Mouse (Mus musculus) lung, postnatal 0 days (tissue): ENCODE data around the gene Rnf5.

Experiments
- CTCF ChIP-seq: IDR thresholded peaks from 2 replicates; pipeline ENCODE4 v1.5.1; 2016; ENCODE audit warnings: antibody characterized with exemption, mild to moderate bottlenecking
- EP300 ChIP-seq: IDR thresholded peaks from 2 replicates; pipeline ENCODE4 v1.6.1; 2016; ENCODE audit warnings: antibody characterized with exemption, mild to moderate bottlenecking, control low read depth

DNA sequence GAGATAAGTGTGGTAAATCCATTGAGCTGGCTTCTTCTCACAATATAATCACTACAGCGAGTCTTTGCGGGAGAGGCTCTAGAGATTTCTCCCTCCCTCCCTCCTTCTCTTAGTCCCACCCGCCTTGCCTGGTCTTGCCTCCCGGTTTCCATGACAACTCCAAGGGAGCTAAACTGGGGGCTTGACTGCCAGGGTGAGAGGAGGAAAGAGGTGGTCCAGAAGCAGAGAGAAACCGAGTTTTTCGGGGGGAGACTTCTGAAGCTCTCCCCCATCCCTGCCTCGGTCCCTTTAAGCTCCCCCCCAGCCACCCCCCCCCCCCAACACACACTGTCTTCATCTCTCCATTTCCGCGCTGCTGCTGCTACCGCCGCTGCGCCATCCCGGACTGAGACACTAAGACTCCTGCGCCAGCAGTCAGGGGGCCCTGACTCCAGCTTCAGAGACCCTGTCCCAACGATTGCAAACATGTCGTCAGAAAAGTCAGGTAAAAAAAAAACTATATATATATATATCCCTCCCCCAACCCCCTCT lies 25.8 kb upstream of the Rnf5 start, which contains the start of gene Prrt1:
- no peak for TF ChIP-seq EP300
- TF ChIP-seq CTCF = no peak
